Mouse (Mus musculus) CH12.LX (cell line): ENCODE data around the gene Zfp981.
"Not testable (repeated sequence)": the region's sequence is repeated elsewhere in the genome, so short reads cannot be mapped to it uniquely, and the experiment has no call there.

ENCODE experiments used
- BHLHE40 ChIP-seq: IDR thresholded peaks from 2 replicates; pipeline ENCODE4 v1.6.1; 2011; ENCODE audit warnings: mild to moderate bottlenecking, low read depth, low read length, improper control_type of control experiment
- CTCF ChIP-seq, 2 experiments: IDR thresholded peaks in 1 of 2; conservative IDR thresholded peaks in 1 of 2; 2 replicates each; pipeline ENCODE4 v1.5.1; 2011 to 2012; ENCODE audit warnings: low read depth in 2 of 2, low read length in 2 of 2, improper control_type of control experiment in 1 of 2, inconsistent platforms in 1 of 2, mild to moderate bottlenecking in 1 of 2, moderate library complexity in 1 of 2
- EP300 ChIP-seq: IDR thresholded peaks from 2 replicates; pipeline ENCODE4 v1.6.1; 2011; ENCODE audit warnings: low read length, improper control_type of control experiment
- MAFK ChIP-seq: IDR thresholded peaks from 2 replicates; pipeline ENCODE4 v1.6.1; 2011; ENCODE audit warnings: low read length, improper control_type of control experiment; ENCODE audit not compliant: insufficient replicate concordance
- MAX ChIP-seq: IDR thresholded peaks from 2 replicates; pipeline ENCODE4 v1.6.1; 2011; ENCODE audit warnings: low read length, improper control_type of control experiment
- MAZ ChIP-seq: IDR thresholded peaks from 2 replicates; pipeline ENCODE4 v1.6.1; 2012; ENCODE audit warnings: low read depth, mild to moderate bottlenecking, inconsistent platforms, low read length, improper control_type of control experiment, moderate library complexity
- POLR2A ChIP-seq: IDR thresholded peaks from 2 replicates; pipeline ENCODE4 v1.6.1; 2011; ENCODE audit warnings: low read depth, mild to moderate bottlenecking, improper control_type of control experiment, low read length
- TBP ChIP-seq: conservative IDR thresholded peaks from 2 replicates; pipeline ENCODE4 v1.6.1; 2011; ENCODE audit warnings: low read depth, low read length, improper control_type of control experiment
- ZNF384 ChIP-seq: IDR thresholded peaks from 2 replicates; pipeline ENCODE4 v1.6.1; 2012; ENCODE audit warnings: low read depth, low read length, improper control_type of control experiment, inconsistent platforms

GRCm38 (mm10) chr4:146509029-146509428 lies 7.2 kb downstream of the Zfp981 start:
- TF ChIP-seq MAFK; POLR2A; EP300; CTCF (conservative IDR thresholded peaks at IDR 0.05 in 1 of 2, IDR thresholded peaks at IDR 0.05 in 1 of 2; ENCODE audit: low read depth in 2 of 2, low read length in 2 of 2); BHLHE40; MAX; ZNF384; TBP; MAZ: not testable (repeated sequence)
